Mouse (Mus musculus) testis, adult 2 months (tissue): Measurements from ENCODE around the gene Chrm4. TPM values are rescaled to one million over a fixed set of nuclear protein-coding genes. Genes with fewer than 3 reads are reported as not detected.

Source experiments
- H3K27ac ChIP-seq: fragments of 200-500 bp; 2 replicates; pipeline ENCODE4 v1.5.1; 2012; ENCODE audit warnings: low read depth, low read length; ENCODE audit not compliant: control insufficient read depth, insufficient read depth
- H3K27me3 ChIP-seq: fragments of 200-500 bp; 2 replicates; pipeline ENCODE4 v1.6.1; 2012; ENCODE audit warnings: mild to moderate bottlenecking, low read length, moderate library complexity; ENCODE audit not compliant: control insufficient read depth, insufficient read depth
- H3K36me3 ChIP-seq: fragments of 200-500 bp; 2 replicates; pipeline ENCODE4 v1.6.1; 2012; ENCODE audit warnings: mild to moderate bottlenecking, low read length; ENCODE audit not compliant: control insufficient read depth, insufficient read depth
- H3K4me1 ChIP-seq: fragments of 200-500 bp; 2 replicates; pipeline ENCODE4 v1.6.1; 2012; ENCODE audit warnings: low read length; ENCODE audit not compliant: control insufficient read depth, insufficient read depth
- H3K4me3 ChIP-seq: fragments of 200-500 bp; 2 replicates; pipeline ENCODE4 v1.5.1; 2012; ENCODE audit warnings: low read depth, mild to moderate bottlenecking, low read length, moderate library complexity, mixed read lengths; ENCODE audit not compliant: control insufficient read depth
- CTCF ChIP-seq: fragments of 200-500 bp; IDR thresholded peaks from 2 replicates; pipeline ENCODE4 v1.5.1; 2012; ENCODE audit warnings: low read depth, mild to moderate bottlenecking, inconsistent platforms, low read length, moderate library complexity; ENCODE audit not compliant: control insufficient read depth, insufficient read depth, insufficient replicate concordance
- POLR2A ChIP-seq: fragments of 200-500 bp; IDR thresholded peaks from 2 replicates; pipeline ENCODE4 v1.6.1; 2012; ENCODE audit warnings: low read depth, mild to moderate bottlenecking, inconsistent platforms, low read length, moderate library complexity; ENCODE audit not compliant: control insufficient read depth
- polyA plus RNA-seq: library from polyadenylated mRNA; depleted of rRNA; stranded (reverse); fragments of >200 nt; gene quantifications from 2 replicates; pipeline ENCODE4 v1.2.3, GENCODE M21; 2012; rRNA removed

Gene Chrm4
- polyA plus RNA-seq = 20.3 and 23.6 TPM in 2 replicates

- Histone ChIP-seq H3K4me3 (peak within 1 kb of the TSS; percentile 66), H3K36me3 (no peaks in the 10 kb centered on the region), H3K27me3 (peaks cover 2% of the 10 kb centered on the region; the same call in 1 of the 2 replicates), H3K4me1 (peaks cover 27% of the 10 kb centered on the region), H3K27ac (no peak within 1 kb of the TSS)
- TF ChIP-seq CTCF = no peak
- no peak for TF ChIP-seq POLR2A
Measured at GRCm38 (mm10) chr2:91926949-91927348, at the start of gene Chrm4. Chrm4 (plus strand) TSS chr2:91927249.

- no peak overlapping the region for H3K4me3 ChIP-seq
- H3K27ac ChIP-seq = no peak overlapping the region
- H3K27me3 ChIP-seq = no peaks in the 10 kb centered on the region
- no peaks in the 10 kb centered on the region for H3K4me1 ChIP-seq
- no peaks in the 10 kb centered on the region for H3K36me3 ChIP-seq
- TF ChIP-seq POLR2A (no peak), CTCF (no peak)
Measured at GRCm38 (mm10) chr2:91878387-91879180, 48.5 kb upstream of the Chrm4 start.

- Histone ChIP-seq H3K36me3 (peaks cover 1% of the 10 kb centered on the region; the same call in 1 of the 2 replicates), H3K4me3 (no peak overlapping the region), H3K4me1 (no peaks in the 10 kb centered on the region), H3K27me3 (no peaks in the 10 kb centered on the region), H3K27ac (no peak overlapping the region)
- no peak for TF ChIP-seq POLR2A
- TF ChIP-seq CTCF = no peak
Measured at GRCm38 (mm10) chr2:91883961-91884360, 43.1 kb upstream of the Chrm4 start.

- peaks cover 1% of the 10 kb centered on the region; the same call in 1 of the 2 replicates for H3K36me3 ChIP-seq
- no peak overlapping the region for H3K27ac ChIP-seq
- no peaks in the 10 kb centered on the region for H3K27me3 ChIP-seq
- TF ChIP-seq CTCF (no peak), POLR2A (no peak)
- H3K4me3 ChIP-seq = no peak overlapping the region
- no peaks in the 10 kb centered on the region for H3K4me1 ChIP-seq
Measured at GRCm38 (mm10) chr2:91884616-91885015, 42.4 kb upstream of the Chrm4 start.

GRCm38 (mm10) chr2:91894716-91895115, 32.3 kb upstream of the Chrm4 start:
- Histone ChIP-seq H3K36me3 (no peaks in the 10 kb centered on the region), H3K27me3 (no peaks in the 10 kb centered on the region), H3K4me1 (no peaks in the 10 kb centered on the region), H3K27ac (no peak overlapping the region), H3K4me3 (no peak overlapping the region)
- TF ChIP-seq CTCF (no peak), POLR2A (no peak)

GRCm38 (mm10) chr2:91895401-91895800, 31.6 kb upstream of the Chrm4 start:
- H3K4me1 ChIP-seq = no peaks in the 10 kb centered on the region
- no peaks in the 10 kb centered on the region for H3K27me3 ChIP-seq
- H3K4me3 ChIP-seq = no peak overlapping the region
- no peaks in the 10 kb centered on the region for H3K36me3 ChIP-seq
- TF ChIP-seq CTCF (no peak), POLR2A (no peak)
- H3K27ac ChIP-seq = no peak overlapping the region

- H3K27ac ChIP-seq = no peak overlapping the region
- H3K4me1 ChIP-seq = no peaks in the 10 kb centered on the region
- no peak for TF ChIP-seq POLR2A
- TF ChIP-seq CTCF = no peak
- H3K27me3 ChIP-seq = no peaks in the 10 kb centered on the region
- H3K36me3 ChIP-seq = peaks cover 2% of the 10 kb centered on the region; the same call in 1 of the 2 replicates
- no peak overlapping the region for H3K4me3 ChIP-seq
Measured at GRCm38 (mm10) chr2:91897968-91898367, 29.1 kb upstream of the Chrm4 start.
